Mouse (Mus musculus) spleen, embryonic (tissue): ENCODE measurements around the gene Slc8a2.

Source experiments
- CTCF ChIA-PET: fragments of 350-600 bp; sonication (Branson Sonifier 250); formaldehyde crosslinking; loops from one replicate; lab custom pipeline; 2022; lab: Charles Lee

The Slc8a2 gene

GRCm38 (mm10) chr7:16161302-16161701, 31.7 kb downstream of the Slc8a2 start:
- CTCF ChIA-PET: interaction anchor here (0.6 kb wide), 1 partner anchor 288 kb away, joined by 7 read pairs; no protein-coding TSS in a partner anchor

- CTCF ChIA-PET: interaction anchor here (0.6 kb wide), 1 partner anchor 287 kb away, joined by 7 read pairs; no protein-coding TSS in a partner anchor
Measured at GRCm38 (mm10) chr7:16162036-16162435, 32.4 kb downstream of the Slc8a2 start.

GRCm38 (mm10) chr7:16172141-16172581, 42.5 kb downstream of the Slc8a2 start:
- CTCF ChIA-PET: no interaction called here

- CTCF ChIA-PET: interaction anchor here (0.6 to 0.7 kb wide), 3 partner anchors 46 to 121 kb away, joined by 3 to 7 read pairs (median 3); no protein-coding TSS in a partner anchor
Measured at GRCm38 (mm10) chr7:16172586-16173140, 43.0 kb downstream of the Slc8a2 start.

DNA sequence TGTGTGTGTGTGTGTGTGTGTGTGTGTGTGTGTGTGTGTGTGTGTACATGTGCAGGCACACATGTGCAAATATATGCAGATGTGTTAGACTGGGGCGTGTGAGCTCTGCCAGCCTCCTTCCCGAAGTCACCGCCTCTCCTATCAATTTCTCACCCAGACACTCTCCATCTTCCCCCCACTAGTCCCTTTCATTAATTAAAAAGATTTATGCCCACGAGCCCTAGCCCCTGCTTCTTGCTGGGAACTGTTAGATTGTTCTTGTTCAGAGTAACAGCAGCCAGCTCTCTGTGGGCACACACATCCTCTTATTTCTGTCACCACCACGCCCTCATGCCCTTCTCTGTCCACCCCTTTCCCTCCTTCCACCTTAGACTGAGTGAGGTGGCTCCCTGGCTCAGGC, 43.5 kb downstream of the Slc8a2 start:
- CTCF ChIA-PET: interaction anchor here (0.6 to 0.7 kb wide), 3 partner anchors 46 to 122 kb away, joined by 3 to 7 read pairs (median 3); no protein-coding TSS in a partner anchor

- CTCF ChIA-PET: interaction anchor here (0.5 to 0.6 kb wide), 2 partner anchors 111 to 231 kb away, joined by 3 read pairs; no protein-coding TSS in a partner anchor
Measured at GRCm38 (mm10) chr7:16174597-16175541, 45.2 kb downstream of the Slc8a2 start, which contains the start of gene Meis3. Gene Meis3 (plus strand): TSS chr7:16175090.

DNA sequence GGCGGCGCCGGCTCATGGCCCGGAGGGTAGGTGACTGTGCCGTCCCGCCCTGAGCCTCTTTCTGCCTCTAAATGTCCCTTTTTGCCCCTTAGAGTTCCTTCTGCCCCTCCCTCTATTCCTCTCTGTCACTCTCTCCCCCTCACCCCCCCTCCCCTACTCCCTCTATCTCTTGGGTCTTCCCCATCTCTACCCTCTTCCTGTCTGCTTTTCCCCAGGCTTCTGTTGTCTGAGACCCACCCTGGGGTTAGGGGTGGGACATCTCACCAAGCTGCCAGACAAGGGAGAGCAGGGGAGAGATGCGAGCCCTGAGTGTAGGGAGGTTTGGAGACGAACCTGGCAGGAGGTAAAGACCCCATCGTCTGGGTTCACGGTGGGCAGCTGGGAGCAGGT, 45.9 kb downstream of the Slc8a2 start:
- CTCF ChIA-PET: interaction anchor here (0.6 kb wide), 2 partner anchors 47 to 136 kb away, joined by 13 to 16 read pairs; no protein-coding TSS in a partner anchor

GRCm38 (mm10) chr7:16178114-16178513, 48.5 kb downstream of the Slc8a2 start:
- CTCF ChIA-PET: no interaction called here

DNA sequence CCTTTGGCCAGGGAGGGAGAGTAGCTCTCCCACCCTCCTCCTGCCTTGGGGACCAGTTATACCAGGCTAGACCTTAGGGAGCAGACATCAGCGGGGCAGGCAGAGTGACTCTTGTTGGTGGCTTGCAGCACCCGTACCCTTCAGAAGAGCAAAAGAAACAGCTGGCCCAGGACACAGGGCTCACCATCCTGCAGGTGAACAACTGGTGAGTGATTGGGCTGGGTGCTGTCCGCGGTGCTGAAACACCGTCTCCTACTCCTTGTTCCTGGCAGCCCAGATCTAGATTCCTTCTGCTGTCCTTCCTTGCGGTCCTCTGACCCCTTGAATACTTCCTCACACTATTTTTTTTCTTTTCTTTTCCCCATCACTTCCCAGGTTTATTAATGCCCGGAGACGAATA, 54.0 kb downstream of the Slc8a2 start:
- CTCF ChIA-PET: no interaction called here

- CTCF ChIA-PET: no interaction called here
Measured at GRCm38 (mm10) chr7:16187494-16187893, 57.9 kb downstream of the Slc8a2 start.

GRCm38 (mm10) chr7:16192315-16192714, 62.7 kb downstream of the Slc8a2 start:
- CTCF ChIA-PET: interaction anchor here (0.7 to 1.0 kb wide), 2 partner anchors 29 to 71 kb away, joined by 3 to 5 read pairs; no protein-coding TSS in a partner anchor

DNA sequence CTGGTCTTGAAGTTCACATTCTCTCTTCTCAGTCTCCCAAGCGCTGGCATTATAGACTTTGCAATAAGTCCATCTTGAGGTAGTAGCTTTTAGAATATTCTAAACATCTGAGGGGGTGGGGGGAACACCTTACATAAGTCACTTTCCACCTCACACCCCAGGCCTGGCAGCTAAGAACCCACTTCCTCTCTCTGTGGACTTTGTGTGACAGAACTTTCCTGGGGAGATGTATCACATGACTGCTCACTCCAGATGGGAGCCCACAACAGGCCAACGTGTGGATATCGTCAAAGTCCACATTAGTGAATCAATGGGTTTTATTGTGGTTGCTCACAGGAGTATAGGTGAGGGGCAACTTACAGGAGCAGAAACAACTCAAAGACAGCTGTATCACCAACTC, 64.1 kb downstream of the Slc8a2 start:
- CTCF ChIA-PET: interaction anchor here (0.6 to 1.3 kb wide), 3 partner anchors 13 to 36 kb away, joined by 3 read pairs; no protein-coding TSS in a partner anchor

DNA sequence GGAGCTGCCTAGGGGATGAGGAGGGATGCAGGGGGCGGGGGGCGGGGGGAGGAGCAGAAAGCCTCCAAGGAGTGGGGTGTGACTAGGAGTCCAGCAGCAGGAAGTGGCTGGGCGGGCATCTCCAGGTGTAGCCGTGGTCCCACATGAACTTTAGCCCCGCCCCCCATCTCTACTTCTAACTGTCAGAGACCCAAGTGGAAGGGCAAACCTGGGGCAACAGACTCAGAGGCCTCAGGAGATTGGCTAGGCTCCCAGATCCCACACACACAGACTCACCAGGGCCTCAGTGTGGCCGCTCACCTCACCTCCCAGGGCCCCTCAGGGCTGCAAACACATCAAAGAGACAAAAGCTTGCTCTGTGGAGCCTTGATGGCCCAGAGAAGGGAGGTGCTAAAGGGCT, 67.0 kb downstream of the Slc8a2 start:
- CTCF ChIA-PET: no interaction called here

- CTCF ChIA-PET: no interaction called here
Measured at GRCm38 (mm10) chr7:16197166-16197565, 67.5 kb downstream of the Slc8a2 start.

DNA sequence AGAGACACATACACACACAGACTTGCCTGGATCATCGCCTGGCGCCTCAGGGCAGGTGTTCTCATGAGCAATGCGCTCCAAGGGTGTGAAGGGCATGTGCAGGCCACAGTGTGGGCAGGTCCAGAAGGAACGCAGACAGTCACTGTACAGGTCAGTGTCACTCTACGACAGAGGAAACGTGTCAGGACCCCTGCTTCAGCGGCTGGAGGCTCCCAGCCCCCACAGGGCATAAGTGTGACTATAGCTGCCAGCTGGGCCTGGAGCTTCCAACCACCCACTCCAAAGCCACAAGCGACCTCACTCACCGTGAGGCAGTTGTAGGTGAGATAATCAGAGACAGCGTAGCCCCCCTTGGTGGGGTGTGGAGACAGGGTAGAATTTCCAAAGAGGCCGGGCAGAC, 68.9 kb downstream of the Slc8a2 start:
- CTCF ChIA-PET: no interaction called here

- CTCF ChIA-PET: no interaction called here
Measured at GRCm38 (mm10) chr7:16201136-16201535, 71.5 kb downstream of the Slc8a2 start.

DNA sequence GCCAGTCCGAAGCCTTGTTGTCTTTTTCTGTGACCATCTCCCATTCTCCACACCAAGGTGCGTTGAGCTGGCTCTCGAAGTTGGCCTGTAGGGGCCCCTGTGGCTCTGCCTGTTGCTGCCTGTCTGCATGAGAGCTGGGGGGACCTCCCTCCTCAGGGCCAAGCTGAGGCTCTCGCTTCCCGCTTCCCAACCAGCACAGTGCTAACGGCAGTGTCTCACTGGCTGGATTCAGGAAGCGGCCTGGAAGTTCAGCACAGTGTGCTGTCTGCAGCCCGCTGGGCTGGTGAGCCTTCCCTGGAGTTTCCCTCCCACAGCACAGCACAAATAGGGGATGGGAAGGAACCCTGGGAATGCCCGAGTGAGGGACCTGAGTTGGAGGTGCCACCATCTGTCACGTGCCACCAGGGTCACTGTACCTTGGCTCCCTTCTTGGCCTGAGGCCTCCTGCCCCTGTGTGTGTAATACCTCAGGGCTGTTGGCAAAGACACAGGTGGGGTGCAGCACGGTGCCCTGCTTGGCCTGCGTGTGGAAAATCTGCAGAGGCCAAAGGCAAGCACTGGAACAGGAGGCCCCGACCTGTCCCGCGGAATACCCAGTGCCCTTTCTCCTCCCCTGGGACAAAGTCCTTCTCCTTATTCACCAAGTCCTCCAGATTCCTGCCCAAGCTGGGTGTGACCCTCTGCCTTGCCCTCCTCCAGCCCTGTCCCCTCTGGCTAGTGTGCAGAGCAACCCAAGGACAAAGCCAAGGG, 73.3 kb downstream of the Slc8a2 start:
- CTCF ChIA-PET: interaction anchor here (0.5 kb wide), 1 partner anchor 18 kb away, joined by 4 read pairs; no protein-coding TSS in a partner anchor

- CTCF ChIA-PET: no interaction called here
Measured at GRCm38 (mm10) chr7:16203505-16203903, 73.9 kb downstream of the Slc8a2 start.

DNA sequence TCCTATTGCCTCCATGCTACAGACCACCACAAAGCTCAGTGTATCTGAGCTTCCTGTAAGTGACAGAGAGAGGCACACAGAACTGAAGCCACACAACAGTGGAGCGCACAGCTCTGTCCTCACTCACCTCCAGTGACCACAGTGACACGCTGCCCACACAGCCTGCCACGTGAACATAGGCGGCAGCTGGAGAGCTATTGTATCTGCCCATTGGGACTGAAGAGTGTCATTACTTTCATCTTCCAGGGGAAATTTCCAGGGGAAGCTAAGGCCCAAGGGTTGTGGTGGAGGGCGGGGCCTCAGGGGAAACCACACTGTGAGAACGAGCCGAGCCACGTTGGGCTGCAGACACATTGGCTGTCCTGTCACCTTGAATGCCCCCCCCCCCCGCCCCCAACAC, 75.2 kb downstream of the Slc8a2 start:
- CTCF ChIA-PET: interaction anchor here (0.5 kb wide), 1 partner anchor 240 kb away, joined by 4 read pairs; no protein-coding TSS in a partner anchor

- CTCF ChIA-PET: interaction anchor here (0.7 kb wide), 1 partner anchor 258 kb away, joined by 5 read pairs; no protein-coding TSS in a partner anchor
Measured at GRCm38 (mm10) chr7:16207076-16207475, 77.5 kb downstream of the Slc8a2 start.

DNA sequence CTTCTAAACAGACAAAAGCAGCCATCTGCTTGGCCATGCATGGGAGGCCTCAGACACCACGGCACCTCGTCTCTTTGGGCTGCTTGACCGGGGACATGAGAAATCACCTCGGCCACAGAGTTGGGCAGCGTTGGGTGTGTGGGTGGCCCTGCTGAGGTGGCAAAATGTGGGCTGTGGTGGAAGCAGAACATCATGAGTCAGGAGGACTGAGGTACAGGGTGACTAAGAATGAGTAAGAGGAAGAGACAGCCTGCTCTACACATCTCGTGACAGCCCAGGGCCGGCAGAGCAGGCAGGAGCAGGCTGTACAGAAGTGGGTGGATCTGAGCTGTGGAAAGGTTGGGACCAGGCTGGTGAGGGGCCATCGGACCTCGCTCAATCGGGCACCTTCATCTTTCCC, 77.9 kb downstream of the Slc8a2 start:
- CTCF ChIA-PET: no interaction called here
